Mouse (Mus musculus): ENCODE measurements around the gene Gm42417. TPM values are rescaled to one million over a fixed set of nuclear protein-coding genes. Genes with fewer than 3 reads are reported as not detected.

Gene Gm42417
- total and polyA plus RNA-seq, 2 experiments = not detected

DNA sequence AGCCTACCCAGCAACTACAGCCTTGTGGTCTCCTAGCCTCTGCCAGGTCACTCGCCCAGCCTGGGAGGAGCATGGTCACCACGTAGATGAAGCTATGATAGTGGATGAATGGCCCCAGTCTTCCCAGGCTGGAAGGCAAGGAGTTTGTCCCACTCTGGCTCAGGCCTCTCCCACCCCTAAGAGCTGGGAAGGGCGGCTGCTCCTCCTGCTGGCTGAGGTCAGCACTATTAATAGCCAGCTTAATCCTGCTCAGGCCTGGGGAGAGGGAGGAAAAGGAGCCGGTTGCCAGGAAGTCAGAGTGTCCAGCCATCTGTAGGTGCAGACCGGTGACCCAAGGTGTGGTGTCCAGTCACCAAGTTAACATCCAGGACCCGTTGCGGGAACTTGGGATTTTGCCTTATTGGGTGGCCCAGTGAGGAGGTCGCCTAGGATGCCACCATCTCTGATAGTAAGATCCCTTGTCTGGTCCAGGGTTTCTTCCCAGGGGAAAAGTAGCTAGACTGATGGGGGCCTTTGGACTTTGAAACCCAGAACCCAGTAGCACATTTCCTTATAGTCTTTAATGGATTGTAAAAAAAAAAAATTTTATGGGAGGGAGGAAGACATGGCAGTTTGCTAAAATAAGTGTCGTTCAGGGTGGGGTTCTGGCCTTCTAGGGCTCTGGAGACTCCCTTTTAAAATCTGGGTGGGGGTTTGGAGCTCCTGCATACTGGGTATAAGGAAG lies 46.7 kb downstream of the Gm42417 start:
- H3K27me3 ChIP-seq (ENCODE audit: control insufficient read depth, insufficient read depth, low read length) = no peaks in the 10 kb centered on the region
- no peak for DNase-seq (ENCODE audit: extremely low read depth, low read depth, low spot score)
- WGBS = 79% methylated on average over 9 of the region's 9 CpGs
- no peak overlapping the region for H3K9ac ChIP-seq (ENCODE audit: low read depth, low read length)
- no peak overlapping the region for H3K27ac ChIP-seq (replicated peaks; ENCODE audit: insufficient read depth, low read depth, low read length)
- no peaks in the 10 kb centered on the region for H3K79me2 ChIP-seq (ENCODE audit: control insufficient read depth, insufficient read depth, low read length)
- no peaks in the 10 kb centered on the region for H3K36me3 ChIP-seq (ENCODE audit: control insufficient read depth, insufficient read depth, low read length)
- no peaks in the 10 kb centered on the region for H3K4me1 ChIP-seq (ENCODE audit: control insufficient read depth, insufficient read depth, low read length)
- TF ChIP-seq CTCF (IDR thresholded peaks at IDR 0.05; ENCODE audit: low read depth, low read length) (peak; percentile 49), POLR2A (IDR thresholded peaks at IDR 0.05; ENCODE audit: extremely low read depth, insufficient read depth, low read length) (no peak)
- no peak overlapping the region for H3K4me3 ChIP-seq (ENCODE audit: insufficient read depth, low read depth, low read length)

DNA sequence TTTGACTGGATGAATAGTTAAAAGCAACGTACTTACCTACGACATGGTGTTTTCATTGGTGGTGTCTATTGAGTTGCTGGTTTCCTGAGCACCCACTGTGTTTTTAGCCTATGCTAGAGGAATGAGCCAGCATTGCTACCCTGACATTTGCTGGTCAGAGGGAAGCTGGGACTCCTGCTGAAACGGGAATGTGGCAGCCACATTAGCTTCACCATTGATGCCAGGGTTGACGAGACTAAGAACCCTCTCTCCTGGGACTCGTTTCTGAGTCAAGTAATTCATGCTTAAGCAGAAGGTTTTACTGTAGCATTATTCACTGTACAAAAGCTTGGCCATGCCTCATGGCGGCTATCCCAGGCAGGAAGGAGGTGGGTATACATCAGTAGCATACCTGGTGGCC lies 49.6 kb downstream of the Gm42417 start:
- DNase-seq (ENCODE audit: extremely low read depth, low read depth, low spot score) = no peak
- TF ChIP-seq POLR2A (IDR thresholded peaks at IDR 0.05; ENCODE audit: extremely low read depth, insufficient read depth, low read length) = no peak
- no peak for TF ChIP-seq CTCF (IDR thresholded peaks at IDR 0.05; ENCODE audit: low read depth, low read length)

DNA sequence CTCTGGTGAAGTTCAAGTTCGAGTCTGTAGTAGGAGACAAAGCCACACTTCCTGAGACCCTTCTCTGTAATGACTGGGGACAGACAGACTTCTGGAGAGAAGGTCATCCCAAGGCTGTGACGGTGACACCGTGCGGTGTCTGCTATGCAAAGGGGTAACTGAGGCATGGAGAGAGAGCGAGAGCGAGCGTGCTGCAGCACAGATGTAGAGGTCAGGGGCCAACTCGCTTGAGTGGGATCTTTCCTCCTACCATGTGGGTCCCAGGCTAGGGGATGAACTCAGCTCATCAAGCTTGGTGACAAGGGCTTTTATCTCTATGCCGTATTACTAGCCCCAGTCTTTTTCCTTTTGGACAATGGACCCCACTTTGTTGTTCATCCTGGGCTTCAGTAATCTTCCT lies 52.1 kb downstream of the Gm42417 start:
- WGBS = 92% methylated on average over 9 of the region's 9 CpGs
- Histone ChIP-seq H3K27me3 (ENCODE audit: control insufficient read depth, insufficient read depth, low read length) (no peaks in the 10 kb centered on the region), H3K79me2 (ENCODE audit: control insufficient read depth, insufficient read depth, low read length) (0 out of 2 replicates have a peak, but pooled peaks cover 4% of the 10 kb centered on the region), H3K27ac (replicated peaks; ENCODE audit: insufficient read depth, low read depth, low read length) (no peak overlapping the region), H3K4me3 (ENCODE audit: insufficient read depth, low read depth, low read length) (no peak overlapping the region), H3K9ac (ENCODE audit: low read depth, low read length) (no peak overlapping the region), H3K36me3 (ENCODE audit: control insufficient read depth, insufficient read depth, low read length) (no peaks in the 10 kb centered on the region), H3K4me1 (ENCODE audit: control insufficient read depth, insufficient read depth, low read length) (no peaks in the 10 kb centered on the region)
- TF ChIP-seq CTCF (IDR thresholded peaks at IDR 0.05; ENCODE audit: low read depth, low read length) (no peak), POLR2A (IDR thresholded peaks at IDR 0.05; ENCODE audit: extremely low read depth, insufficient read depth, low read length) (no peak)
- no peak for DNase-seq (ENCODE audit: extremely low read depth, low read depth, low spot score)

More for the DNA sequence above, 49.6 kb downstream of the Gm42417 start:
- H3K4me3 ChIP-seq (ENCODE audit: insufficient read depth, low read depth, low read length) = no peak overlapping the region
- H3K27me3 ChIP-seq (ENCODE audit: control insufficient read depth, insufficient read depth, low read length) = no peaks in the 10 kb centered on the region
- 92% methylated on average over 6 of the region's 6 CpGs for WGBS
- H3K9ac ChIP-seq (ENCODE audit: low read depth, low read length) = no peak overlapping the region
- no peaks in the 10 kb centered on the region for H3K4me1 ChIP-seq (ENCODE audit: control insufficient read depth, insufficient read depth, low read length)
- no peak overlapping the region for H3K27ac ChIP-seq (replicated peaks; ENCODE audit: insufficient read depth, low read depth, low read length)
- H3K79me2 ChIP-seq (ENCODE audit: control insufficient read depth, insufficient read depth, low read length) = 0 out of 2 replicates have a peak, but pooled peaks cover 4% of the 10 kb centered on the region
- H3K36me3 ChIP-seq (ENCODE audit: control insufficient read depth, insufficient read depth, low read length) = no peaks in the 10 kb centered on the region

DNA sequence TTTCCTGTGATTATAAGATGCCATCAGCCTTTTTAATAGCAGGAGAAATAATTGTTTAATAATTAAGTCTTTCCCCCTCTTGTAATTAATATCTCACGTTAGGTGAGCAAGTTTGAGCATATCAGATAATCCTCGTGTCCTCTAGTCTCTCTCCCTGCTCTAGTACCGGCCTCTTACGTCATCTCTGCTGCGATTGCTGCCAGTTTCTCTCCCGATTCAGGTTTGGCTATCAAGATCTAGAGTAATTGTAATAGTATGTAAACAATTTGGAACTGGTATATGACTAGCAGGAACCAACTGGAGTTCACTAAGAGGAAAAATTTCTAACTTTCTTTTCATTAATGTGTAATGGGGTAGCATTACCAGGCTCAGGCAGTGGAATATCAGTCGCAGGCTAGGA lies 54.1 kb downstream of the Gm42417 start:
- H3K36me3 ChIP-seq (ENCODE audit: control insufficient read depth, insufficient read depth, low read length) = no peaks in the 10 kb centered on the region
- peak; percentile 59 for DNase-seq (ENCODE audit: extremely low read depth, low read depth, low spot score)
- H3K79me2 ChIP-seq (ENCODE audit: control insufficient read depth, insufficient read depth, low read length) = 0 out of 2 replicates have a peak, but pooled peaks cover 4% of the 10 kb centered on the region
- no peak overlapping the region for H3K9ac ChIP-seq (ENCODE audit: low read depth, low read length)
- H3K4me1 ChIP-seq (ENCODE audit: control insufficient read depth, insufficient read depth, low read length) = no peaks in the 10 kb centered on the region
- TF ChIP-seq CTCF (IDR thresholded peaks at IDR 0.05; ENCODE audit: low read depth, low read length) (no peak), POLR2A (IDR thresholded peaks at IDR 0.05; ENCODE audit: extremely low read depth, insufficient read depth, low read length) (no peak)
- H3K27ac ChIP-seq (replicated peaks; ENCODE audit: insufficient read depth, low read depth, low read length) = no peak overlapping the region
- no peak overlapping the region for H3K4me3 ChIP-seq (ENCODE audit: insufficient read depth, low read depth, low read length)
- no peaks in the 10 kb centered on the region for H3K27me3 ChIP-seq (ENCODE audit: control insufficient read depth, insufficient read depth, low read length)
- WGBS = 35% methylated on average over 7 of the region's 7 CpGs

DNA sequence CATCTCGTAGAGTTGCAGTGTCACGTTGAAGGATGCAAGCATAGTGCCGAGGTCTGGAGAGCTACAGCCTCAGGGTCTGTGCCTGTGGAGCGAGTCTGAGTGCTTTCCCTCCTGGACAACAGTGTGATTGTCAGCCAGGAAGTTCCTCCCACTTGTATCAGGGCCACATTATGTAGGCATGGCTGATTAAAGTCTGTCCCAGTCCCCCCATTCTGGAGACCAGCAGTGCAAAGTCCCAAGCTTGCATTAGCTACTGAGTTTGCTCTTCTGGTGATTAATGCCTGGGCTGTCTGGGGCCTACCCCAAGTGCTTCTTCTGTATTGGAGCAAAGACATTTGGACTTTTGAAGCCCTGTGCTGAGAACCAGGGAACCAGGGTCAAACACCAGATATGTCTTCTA lies 55.4 kb downstream of the Gm42417 start:
- no peaks in the 10 kb centered on the region for H3K4me1 ChIP-seq (ENCODE audit: control insufficient read depth, insufficient read depth, low read length)
- H3K27ac ChIP-seq (replicated peaks; ENCODE audit: insufficient read depth, low read depth, low read length) = no peak overlapping the region
- no peaks in the 10 kb centered on the region for H3K27me3 ChIP-seq (ENCODE audit: control insufficient read depth, insufficient read depth, low read length)
- H3K4me3 ChIP-seq (ENCODE audit: insufficient read depth, low read depth, low read length) = no peak overlapping the region
- TF ChIP-seq CTCF (IDR thresholded peaks at IDR 0.05; ENCODE audit: low read depth, low read length) (no peak), POLR2A (IDR thresholded peaks at IDR 0.05; ENCODE audit: extremely low read depth, insufficient read depth, low read length) (no peak)
- H3K9ac ChIP-seq (ENCODE audit: low read depth, low read length) = no peak overlapping the region
- peaks cover 4% of the 10 kb centered on the region; the same call in 1 of the 2 replicates for H3K79me2 ChIP-seq (ENCODE audit: control insufficient read depth, insufficient read depth, low read length)
- DNase-seq (ENCODE audit: extremely low read depth, low read depth, low spot score) = no peak
- H3K36me3 ChIP-seq (ENCODE audit: control insufficient read depth, insufficient read depth, low read length) = no peaks in the 10 kb centered on the region
- WGBS = 89% methylated on average over 4 of the region's 4 CpGs

Other genes starting within 250 kb of the Gm42417 start
- gene Arid5a, start 231.7 kb downstream of the Gm42417 start, total RNA-seq (2014; rRNA removed) = 0.67 and 1.7 TPM in 2 replicates
- 1.7 and 3.8 TPM in 2 replicates for gene Arid5a, start 231.7 kb downstream of the Gm42417 start, polyA plus RNA-seq (2012; rRNA removed)
- gene Kansl3, start 170.2 kb downstream of the Gm42417 start, total RNA-seq (2014; rRNA removed) = 14.9 and 21.7 TPM in 2 replicates
- gene Kansl3, start 170.2 kb downstream of the Gm42417 start, polyA plus RNA-seq (2012; rRNA removed) = 20.8 and 25.4 TPM in 2 replicates
- gene Fer1l5, start 167.1 kb downstream of the Gm42417 start, total RNA-seq (2014; rRNA removed) = not detected in 2 replicates
- gene Fer1l5, start 167.1 kb downstream of the Gm42417 start, polyA plus RNA-seq (2012; rRNA removed) = not detected in 2 replicates
- 5.1 and 7.9 TPM in 2 replicates for gene Lman2l, start 94.2 kb downstream of the Gm42417 start, total RNA-seq (2014; rRNA removed)
- gene Lman2l, start 94.2 kb downstream of the Gm42417 start, polyA plus RNA-seq (2012; rRNA removed) = 7.7 and 9.3 TPM in 2 replicates
- 2.3 and 3.9 TPM in 2 replicates for gene Cnnm4, start 67.8 kb downstream of the Gm42417 start, total RNA-seq (2014; rRNA removed)
- gene Cnnm4, start 67.8 kb downstream of the Gm42417 start, polyA plus RNA-seq (2012; rRNA removed) = 2.4 and 2.7 TPM in 2 replicates
- gene Cnnm3, start 27.6 kb downstream of the Gm42417 start, total RNA-seq (2014; rRNA removed) = 4.4 and 6.8 TPM in 2 replicates
- gene Cnnm3, start 27.6 kb downstream of the Gm42417 start, polyA plus RNA-seq (2012; rRNA removed) = 11.3 and 14.1 TPM in 2 replicates
- gene Ankrd23, start 2.5 kb downstream of the Gm42417 start, total RNA-seq (2014; rRNA removed) = 1.8 and 2.0 TPM in 2 replicates
- 3.5 and 5.1 TPM in 2 replicates for gene Ankrd23, start 2.5 kb downstream of the Gm42417 start, polyA plus RNA-seq (2012; rRNA removed)
- 2.6 and 4.9 TPM in 2 replicates for gene Ankrd39, start 8.0 kb upstream of the Gm42417 start, total RNA-seq (2014; rRNA removed)
- 7.7 and 9.4 TPM in 2 replicates for gene Ankrd39, start 8.0 kb upstream of the Gm42417 start, polyA plus RNA-seq (2012; rRNA removed)
- gene Sema4c, start 18.9 kb upstream of the Gm42417 start, total RNA-seq (2014; rRNA removed) = 1.5 and 2.2 TPM in 2 replicates
- gene Sema4c, start 18.9 kb upstream of the Gm42417 start, polyA plus RNA-seq (2012; rRNA removed) = 1.4 and 2.4 TPM in 2 replicates
- 0.18 TPM in 1 of 2 replicates, not detected in the other for gene Fam178b, start 143.8 kb upstream of the Gm42417 start, total RNA-seq (2014; rRNA removed)
- gene Fam178b, start 143.8 kb upstream of the Gm42417 start, polyA plus RNA-seq (2012; rRNA removed) = 0.11 TPM in 1 of 2 replicates, not detected in the other
- gene Cox5b, start 152.0 kb upstream of the Gm42417 start, total RNA-seq (2014; rRNA removed) = 445 and 458 TPM in 2 replicates
- gene Cox5b, start 152.0 kb upstream of the Gm42417 start, polyA plus RNA-seq (2012; rRNA removed) = 756 and 791 TPM in 2 replicates
- gene 4933424G06Rik, start 170.7 kb upstream of the Gm42417 start, total RNA-seq (2014; rRNA removed) = not detected in 2 replicates
- gene 4933424G06Rik, start 170.7 kb upstream of the Gm42417 start, polyA plus RNA-seq (2012; rRNA removed) = not detected in 2 replicates
- gene Actr1b, start 175.0 kb upstream of the Gm42417 start, total RNA-seq (2014; rRNA removed) = 34.9 and 38.5 TPM in 2 replicates
- 62.6 and 71.3 TPM in 2 replicates for gene Actr1b, start 175.0 kb upstream of the Gm42417 start, polyA plus RNA-seq (2012; rRNA removed)
- gene Zap70, start 222.4 kb upstream of the Gm42417 start, total RNA-seq (2014; rRNA removed) = 14.8 and 15.2 TPM in 2 replicates
- 18.1 and 24.4 TPM in 2 replicates for gene Zap70, start 222.4 kb upstream of the Gm42417 start, polyA plus RNA-seq (2012; rRNA removed)

Data from liver, adult 2 months (tissue).